Mouse (Mus musculus) midbrain, embryonic 13.5 days (tissue): ENCODE measurements around the gene Klk8. TPM values are rescaled to one million over a fixed set of nuclear protein-coding genes. Genes with fewer than 3 reads are reported as not detected.

Experiments
- ATAC-seq: fragments of 200-750 bp; cut with Nextera tagmentation; 2 replicates; pipeline ENCODE4 v1.8.0; 2017; ENCODE audit warnings: mild to moderate bottlenecking, moderate TSS enrichment, moderate library complexity
- H3K27ac ChIP-seq: fragments of 300-500 bp; sonication (generic); 2 replicates; pipeline ENCODE4 v1.5.1; 2015; ENCODE audit warnings: inconsistent platforms, mild to moderate bottlenecking, moderate library complexity
- H3K27me3 ChIP-seq: fragments of 300-500 bp; sonication (generic); 2 replicates; pipeline ENCODE4 v1.6.1; 2015; ENCODE audit warnings: mild to moderate bottlenecking, inconsistent platforms
- H3K36me3 ChIP-seq: fragments of 300-500 bp; sonication (generic); 2 replicates; pipeline ENCODE4 v1.6.1; 2015; ENCODE audit warnings: mild to moderate bottlenecking, inconsistent platforms
- H3K4me1 ChIP-seq: fragments of 300-500 bp; sonication (generic); replicated peaks from 2 replicates; pipeline ENCODE4 v1.6.1; 2015; ENCODE audit warnings: inconsistent platforms
- H3K4me2 ChIP-seq: fragments of 300-500 bp; sonication (generic); replicated peaks from 2 replicates; pipeline ENCODE4 v1.6.1; 2015; ENCODE audit warnings: moderate library complexity, mild to moderate bottlenecking, inconsistent platforms
- H3K4me3 ChIP-seq: fragments of 300-500 bp; sonication (generic); replicated peaks from 2 replicates; pipeline ENCODE4 v1.5.1; 2015; ENCODE audit warnings: mild to moderate bottlenecking, inconsistent platforms
- H3K9ac ChIP-seq: fragments of 300-500 bp; sonication (generic); replicated peaks from 2 replicates; pipeline ENCODE4 v1.6.1; 2015; ENCODE audit warnings: mild to moderate bottlenecking, inconsistent platforms
- H3K9me3 ChIP-seq: fragments of 300-500 bp; sonication (generic); 2 replicates; pipeline ENCODE4 v1.6.1; 2016; ENCODE audit warnings: mild to moderate bottlenecking, inconsistent platforms
- WGBS: fragments of 180-500 bp; shearing (Covaris S2); methylation state at CpG from one replicate; pipeline ENCODE4 v1.1.7; 2015; 5-methylcytosine and 5-hydroxymethylcytosine counted together
- polyA plus RNA-seq: library from polyadenylated mRNA; unstranded; fragments of >200 nt; fragmentation: Nextera tagmentation; extraction: Ambion mirVana; gene quantifications from 2 replicates; pipeline ENCODE4 v1.2.1, GENCODE M21; 2015

Klk8 gene
- polyA plus RNA-seq, 1 experiment from 2014 or later, result 4.9 TPM

DNA sequence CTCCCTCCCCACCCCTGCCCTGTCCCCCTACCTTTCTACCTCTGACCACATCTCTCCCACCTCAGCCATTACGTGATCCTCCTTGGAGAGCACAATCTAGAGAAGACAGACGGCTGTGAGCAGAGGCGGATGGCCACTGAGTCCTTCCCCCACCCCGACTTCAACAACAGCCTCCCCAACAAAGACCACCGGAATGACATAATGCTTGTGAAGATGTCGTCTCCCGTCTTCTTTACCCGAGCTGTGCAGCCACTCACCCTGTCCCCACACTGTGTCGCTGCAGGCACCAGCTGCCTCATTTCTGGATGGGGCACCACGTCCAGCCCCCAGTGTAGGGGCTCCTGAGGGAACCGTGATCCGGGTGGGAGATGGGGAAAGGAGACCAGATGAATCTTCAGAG is 20.0 kb upstream of the Klk8 start:
- H3K36me3 ChIP-seq, result no peaks in the 10 kb centered on the region
- H3K4me1 ChIP-seq, result peaks cover 7% of the 10 kb centered on the region
- H3K9ac ChIP-seq, result no peak overlapping the region
- WGBS, result 93% methylated on average over 12 of the region's 12 CpGs
- no peak overlapping the region for H3K27ac ChIP-seq
- H3K9me3 ChIP-seq, result no peaks in the 10 kb centered on the region
- H3K4me3 ChIP-seq, result no peak overlapping the region
- ATAC-seq, result no peak
- no peaks in the 10 kb centered on the region for H3K27me3 ChIP-seq
- H3K4me2 ChIP-seq, result no peak overlapping the region

DNA sequence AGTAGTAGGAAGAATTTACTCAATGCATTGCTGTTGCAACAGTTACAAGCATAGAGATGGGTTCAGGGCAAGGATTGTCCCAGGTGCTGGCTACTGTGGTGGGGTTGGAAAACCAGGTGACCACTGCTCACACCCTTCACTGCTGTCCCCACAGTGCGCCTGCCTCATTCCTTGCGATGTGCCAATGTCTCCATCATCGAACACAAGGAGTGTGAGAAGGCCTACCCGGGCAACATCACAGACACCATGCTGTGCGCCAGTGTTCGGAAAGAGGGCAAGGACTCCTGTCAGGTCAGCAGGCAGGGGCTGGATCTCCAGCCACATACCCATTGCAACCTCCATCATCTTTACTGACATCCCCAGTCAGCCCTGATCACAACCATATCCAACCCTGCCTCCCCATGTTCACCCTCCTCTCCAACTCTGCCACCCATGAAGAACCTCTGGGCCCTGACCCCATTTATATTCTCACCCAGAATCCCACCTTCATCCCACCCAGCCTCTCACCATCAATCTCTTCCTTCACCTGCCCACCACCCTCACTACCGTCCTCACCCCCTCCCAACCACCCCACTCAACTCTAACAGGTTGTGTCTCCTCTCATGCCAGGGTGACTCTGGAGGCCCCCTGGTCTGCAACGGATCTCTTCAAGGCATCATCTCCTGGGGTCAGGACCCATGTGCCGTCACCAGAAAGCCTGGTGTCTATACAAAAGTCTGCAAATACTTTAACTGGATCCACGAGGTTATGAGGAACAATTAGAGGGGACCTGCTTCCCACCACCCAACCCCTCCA is 19.0 kb upstream of the Klk8 start:
- WGBS, result 87% methylated on average over 10 of the region's 10 CpGs
- H3K9ac ChIP-seq, result no peak overlapping the region
- H3K4me2 ChIP-seq, result no peak overlapping the region
- H3K27me3 ChIP-seq, result peaks cover 5% of the 10 kb centered on the region
- H3K9me3 ChIP-seq, result no peaks in the 10 kb centered on the region
- no peak overlapping the region for H3K4me3 ChIP-seq
- H3K36me3 ChIP-seq, result no peaks in the 10 kb centered on the region
- ATAC-seq, result no peak
- no peak overlapping the region for H3K27ac ChIP-seq
- H3K4me1 ChIP-seq, result peaks cover 12% of the 10 kb centered on the region

DNA sequence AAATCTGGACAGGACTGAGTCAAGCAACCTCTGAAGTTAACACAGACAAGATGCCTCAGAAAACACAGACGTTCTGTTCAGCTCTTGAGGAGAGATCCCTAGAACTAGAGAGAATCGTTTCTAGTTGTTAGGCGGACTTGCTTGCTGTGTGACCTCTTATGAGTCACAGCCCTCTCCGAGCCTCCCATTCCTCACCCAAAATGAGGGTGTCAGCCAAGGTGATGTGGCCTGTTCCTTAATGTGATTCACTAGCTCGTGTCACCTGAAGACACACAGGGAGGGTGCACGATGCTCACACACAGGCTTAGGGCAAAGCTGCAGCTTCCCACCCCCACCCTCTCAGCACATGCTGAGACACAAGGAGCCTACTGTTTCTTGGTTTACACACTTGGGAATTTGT is 17.1 kb upstream of the Klk8 start:
- no peak for ATAC-seq
- Histone ChIP-seq H3K4me1 (peaks cover 7% of the 10 kb centered on the region), H3K27ac (no peak overlapping the region), H3K9ac (no peak overlapping the region), H3K4me3 (no peak overlapping the region), H3K9me3 (no peaks in the 10 kb centered on the region), H3K4me2 (no peak overlapping the region), H3K27me3 (peaks cover 7% of the 10 kb centered on the region), H3K36me3 (no peaks in the 10 kb centered on the region)
- WGBS, result 74% methylated on average over 6 of the region's 6 CpGs

DNA sequence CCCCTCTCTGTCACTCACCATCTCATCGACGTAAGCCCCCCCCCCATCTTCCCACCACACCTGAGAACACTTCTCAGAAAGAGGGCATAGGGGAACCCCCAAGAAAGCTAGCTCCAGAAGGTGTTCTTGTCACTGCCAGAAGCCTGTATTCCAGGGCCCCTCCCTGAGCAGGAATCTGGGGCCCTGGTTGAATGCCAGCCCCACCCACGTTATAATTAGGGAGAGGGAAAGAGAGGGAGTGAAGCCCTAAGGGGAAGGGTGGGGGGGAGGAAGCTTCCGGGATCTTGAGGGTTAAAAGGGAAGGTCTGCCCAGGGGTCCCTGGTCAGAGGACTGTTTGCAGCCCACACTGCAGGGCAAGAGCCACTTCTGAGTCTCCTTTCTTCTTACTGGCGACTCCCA is 16.6 kb upstream of the Klk8 start, which contains the start of gene Klk10:
Klk10 (plus strand) TSS at position 290 of the 400 bp plus-strand sequence.
- no peak within 1 kb of the TSS for H3K4me3 ChIP-seq
- no peak for ATAC-seq
- H3K27ac ChIP-seq, result no peak within 1 kb of the TSS
- no peak within 1 kb of the TSS for H3K9ac ChIP-seq
- peaks cover 7% of the 10 kb centered on the region for H3K27me3 ChIP-seq
- no peak within 1 kb of the TSS for H3K4me2 ChIP-seq
- H3K36me3 ChIP-seq, result no peaks in the 10 kb centered on the region
- 52% methylated on average over 5 of the region's 5 CpGs for WGBS
- no peaks in the 10 kb centered on the region for H3K9me3 ChIP-seq
- peaks cover 7% of the 10 kb centered on the region for H3K4me1 ChIP-seq

DNA sequence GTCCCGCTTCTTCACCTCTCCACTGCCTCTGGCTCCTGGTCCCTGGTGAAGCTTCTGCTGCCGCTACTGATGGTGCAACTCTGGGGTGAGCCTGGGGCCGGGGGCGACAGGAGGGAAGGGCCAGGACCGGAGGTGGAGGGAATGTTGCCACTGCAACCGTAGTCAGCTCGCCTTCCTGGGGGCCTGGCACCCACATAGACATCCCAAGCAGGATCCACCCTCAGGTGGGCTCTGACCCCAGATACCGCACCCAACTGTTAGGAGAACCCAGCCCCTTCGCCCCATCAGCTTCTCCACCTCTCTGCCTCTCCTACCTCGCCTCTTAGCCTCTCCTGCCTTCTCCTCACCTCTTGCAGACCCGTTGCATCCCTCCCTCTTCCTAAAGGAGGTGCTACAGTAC is 15.8 kb upstream of the Klk8 start:
- Histone ChIP-seq H3K27ac (no peak overlapping the region), H3K9ac (no peak overlapping the region), H3K27me3 (peaks cover 7% of the 10 kb centered on the region), H3K4me2 (no peak overlapping the region), H3K4me3 (no peak overlapping the region), H3K36me3 (no peaks in the 10 kb centered on the region), H3K4me1 (peaks cover 7% of the 10 kb centered on the region), H3K9me3 (no peaks in the 10 kb centered on the region)
- no peak for ATAC-seq
- 90% methylated on average over 11 of the region's 11 CpGs for WGBS

DNA sequence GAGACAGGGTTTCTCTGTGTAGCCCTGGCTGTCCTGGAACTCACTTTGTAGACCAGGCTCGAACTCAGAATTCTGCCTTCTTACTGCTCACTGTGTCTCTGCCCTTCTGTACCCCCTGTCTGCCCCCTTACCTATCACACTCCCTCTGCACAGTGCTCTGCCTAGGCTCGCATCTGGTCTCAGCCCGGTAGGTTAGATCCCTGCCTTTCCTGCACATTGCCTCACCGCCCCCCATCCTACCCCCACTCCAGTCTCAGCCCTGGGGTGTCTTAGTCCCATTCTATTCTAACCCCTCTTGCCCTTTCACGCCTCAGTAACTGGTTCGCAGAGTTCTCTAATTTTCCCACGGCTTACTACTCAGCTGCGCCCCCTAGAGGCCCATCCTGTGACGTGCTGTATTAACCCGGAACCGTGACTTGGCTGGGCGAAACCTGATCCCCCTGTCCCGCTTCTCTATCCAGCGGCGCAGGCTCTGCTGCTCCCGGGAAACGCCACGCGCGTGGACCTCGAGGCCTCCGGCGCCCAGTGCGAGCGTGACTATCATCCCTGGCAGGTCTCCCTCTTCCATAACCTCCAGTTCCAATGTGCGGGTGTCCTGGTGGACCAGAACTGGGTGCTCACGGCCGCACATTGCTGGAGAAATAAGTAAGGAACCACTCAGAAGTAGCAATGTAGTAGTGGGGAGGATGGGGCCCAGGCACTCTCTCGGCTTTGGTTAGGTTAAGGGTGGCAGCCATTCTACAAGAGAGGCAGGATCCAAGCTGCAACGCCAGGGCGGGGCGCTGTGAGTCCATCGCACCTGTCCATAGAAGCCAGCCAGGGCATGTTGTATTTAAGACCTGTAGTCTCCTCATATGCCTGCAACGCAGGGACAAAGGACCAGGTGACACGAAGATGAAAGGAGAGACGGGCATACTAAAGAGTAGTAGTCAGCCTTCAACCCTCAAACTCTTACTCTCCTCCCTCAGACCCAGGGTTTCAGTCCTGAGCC is 14.8 kb upstream of the Klk8 start:
- 7% methylated on average over 36 of the region's 36 CpGs for WGBS
- Histone ChIP-seq H3K4me2 (peak overlapping the region; percentile 61), H3K4me3 (peak overlapping the region; percentile 36), H3K4me1 (peaks cover 7% of the 10 kb centered on the region), H3K27ac (no peak overlapping the region), H3K9ac (peak overlapping the region; percentile 56; the same call in 1 of the 2 replicates), H3K9me3 (no peaks in the 10 kb centered on the region), H3K36me3 (no peaks in the 10 kb centered on the region), H3K27me3 (peaks cover 7% of the 10 kb centered on the region)
- peak; percentile 70 for ATAC-seq

DNA sequence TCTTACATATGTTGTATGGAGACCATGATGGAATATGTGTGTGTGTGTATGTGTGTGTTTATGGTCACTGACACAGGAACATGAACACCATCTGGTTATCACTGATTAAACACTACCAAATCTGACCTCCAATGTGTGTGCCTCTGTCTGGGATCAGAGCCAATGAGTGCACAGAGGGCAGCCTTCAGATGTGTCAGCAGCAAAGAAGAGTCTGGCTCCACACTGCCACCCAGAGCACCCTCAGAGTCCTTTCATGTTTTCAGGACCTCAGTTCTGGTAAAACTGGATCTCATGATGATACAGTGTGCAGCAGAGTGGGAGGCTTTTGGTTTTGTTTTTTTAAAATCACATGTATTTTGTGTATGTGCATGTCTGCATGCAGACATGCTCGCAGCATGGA is 12.1 kb upstream of the Klk8 start:
- ATAC-seq, result no peak
- WGBS, result 77% methylated on average over 1 of the region's 1 CpGs
- H3K4me1 ChIP-seq, result peaks cover 7% of the 10 kb centered on the region

DNA sequence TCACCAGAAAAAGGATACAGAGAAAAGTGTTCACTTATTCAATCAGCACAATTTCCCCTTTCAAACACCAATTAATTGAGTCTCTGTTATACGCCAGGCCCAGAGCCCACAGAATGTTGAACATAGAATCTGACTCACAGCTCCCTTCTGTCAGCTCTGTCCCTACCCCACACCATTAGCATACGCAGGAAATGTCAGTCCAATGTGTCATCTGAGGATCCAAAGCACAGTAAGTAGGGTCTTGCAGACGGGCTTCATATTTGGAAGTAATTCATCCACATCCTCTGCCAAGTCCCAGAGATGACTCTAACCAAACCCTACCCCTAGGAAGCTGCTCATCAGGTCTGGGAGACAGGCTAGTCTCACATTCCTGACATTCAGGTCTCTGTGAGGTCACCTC is 9.3 kb upstream of the Klk8 start:
- no peak overlapping the region for H3K27ac ChIP-seq
- H3K4me1 ChIP-seq, result no peaks in the 10 kb centered on the region
- peaks cover 5% of the 10 kb centered on the region for H3K27me3 ChIP-seq
- ATAC-seq, result no peak
- WGBS, result 81% methylated on average over 3 of the region's 3 CpGs
- H3K4me3 ChIP-seq, result no peak overlapping the region
- H3K9me3 ChIP-seq, result no peaks in the 10 kb centered on the region
- no peak overlapping the region for H3K4me2 ChIP-seq
- no peaks in the 10 kb centered on the region for H3K36me3 ChIP-seq
- no peak overlapping the region for H3K9ac ChIP-seq

More for the DNA sequence above, 12.1 kb upstream of the Klk8 start:
- H3K4me2 ChIP-seq, result no peak overlapping the region
- H3K4me3 ChIP-seq, result no peak overlapping the region
- peaks cover 7% of the 10 kb centered on the region for H3K27me3 ChIP-seq
- H3K36me3 ChIP-seq, result no peaks in the 10 kb centered on the region
- H3K9me3 ChIP-seq, result no peaks in the 10 kb centered on the region
- no peak overlapping the region for H3K27ac ChIP-seq
- H3K9ac ChIP-seq, result no peak overlapping the region

DNA sequence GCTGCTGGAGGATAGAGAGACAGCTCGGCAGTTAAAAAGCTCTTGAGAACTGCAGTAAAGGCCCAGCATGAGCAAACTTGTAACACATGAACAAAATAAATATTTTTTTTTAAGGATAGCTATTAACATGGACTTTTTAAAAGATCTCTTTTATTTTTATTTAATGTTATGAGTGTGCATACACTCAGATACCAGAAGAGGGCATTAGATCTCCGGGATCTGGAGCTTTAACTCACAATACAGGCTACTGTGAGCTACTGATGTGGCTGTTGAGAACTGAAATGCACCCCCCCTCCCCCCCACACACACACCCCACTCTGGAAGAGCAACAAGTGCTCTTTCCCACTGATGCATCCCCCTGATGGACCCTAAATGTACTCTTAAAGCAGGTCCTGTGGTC is 8.1 kb upstream of the Klk8 start:
- no peak overlapping the region for H3K4me2 ChIP-seq
- H3K4me3 ChIP-seq, result no peak overlapping the region
- no peak for ATAC-seq
- no peaks in the 10 kb centered on the region for H3K36me3 ChIP-seq
- no peaks in the 10 kb centered on the region for H3K4me1 ChIP-seq
- WGBS, result 71% methylated on average over 2 of the region's 2 CpGs
- H3K27me3 ChIP-seq, result no peaks in the 10 kb centered on the region; the same call in 1 of the 2 replicates
- no peak overlapping the region for H3K27ac ChIP-seq
- H3K9ac ChIP-seq, result no peak overlapping the region
- H3K9me3 ChIP-seq, result no peaks in the 10 kb centered on the region

DNA sequence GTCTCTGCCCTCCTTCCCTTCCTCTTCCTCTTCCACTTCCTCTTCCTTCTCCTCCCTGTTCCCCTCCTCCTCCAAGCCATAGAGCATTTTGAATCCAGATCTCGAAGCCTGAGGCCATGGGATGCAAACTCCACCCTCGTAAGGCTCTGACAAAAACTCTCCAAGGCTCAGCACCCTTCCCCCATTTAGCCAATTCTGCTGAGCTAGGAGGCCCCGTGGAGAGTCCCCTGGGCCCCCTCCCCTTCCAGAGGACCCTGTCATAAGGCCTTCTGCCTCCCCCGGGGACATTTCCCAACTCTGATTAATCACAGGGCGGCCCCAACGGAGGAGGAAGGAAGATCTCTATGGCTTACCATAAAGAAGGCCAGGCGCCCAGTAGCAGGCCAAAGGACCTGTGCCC is 5.8 kb upstream of the Klk8 start, which contains the start of gene Klk9:
Klk9 (plus strand) TSS at position 301 of the 400 bp plus-strand sequence.
- no peak within 1 kb of the TSS for H3K4me2 ChIP-seq
- 83% methylated on average over 7 of the region's 7 CpGs for WGBS

DNA sequence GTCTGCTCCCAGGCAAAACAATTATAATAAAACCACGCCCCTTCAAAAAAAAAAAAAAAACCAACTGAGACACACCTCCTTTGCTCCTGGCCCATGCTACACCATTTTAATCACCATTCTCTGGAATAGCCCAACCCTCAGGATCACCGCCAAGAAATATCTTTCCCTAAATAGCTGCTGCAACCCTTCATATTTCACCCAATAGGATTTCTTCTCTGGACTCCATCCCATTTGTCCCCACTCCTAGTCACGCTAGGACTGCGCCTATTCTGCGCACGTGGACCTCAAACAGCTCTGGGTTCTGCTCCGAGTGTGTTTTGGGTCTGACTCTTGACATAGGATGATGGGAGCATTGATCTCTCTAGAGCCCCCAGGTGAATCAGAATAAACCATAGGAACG is 1.0 kb upstream of the Klk8 start:
- 9% methylated on average over 8 of the region's 8 CpGs for WGBS
- Histone ChIP-seq H3K27ac (no peak overlapping the region), H3K27me3 (peaks cover 45% of the 10 kb centered on the region), H3K4me2 (peak overlapping the region; percentile 78), H3K36me3 (no peaks in the 10 kb centered on the region), H3K4me3 (peak overlapping the region; percentile 49), H3K9me3 (no peaks in the 10 kb centered on the region), H3K4me1 (peaks cover 17% of the 10 kb centered on the region), H3K9ac (0 out of 2 replicates have a peak overlapping the region, but pooled peaks have one; percentile 51)
- ATAC-seq, result 0 out of 2 replicates have a peak, but pooled peaks have one; percentile 3

More for the DNA sequence above, 5.8 kb upstream of the Klk8 start, which contains the start of gene Klk9:
- H3K36me3 ChIP-seq, result no peaks in the 10 kb centered on the region
- H3K4me1 ChIP-seq, result peaks cover 8% of the 10 kb centered on the region
- H3K4me3 ChIP-seq, result no peak within 1 kb of the TSS
- no peak within 1 kb of the TSS for H3K27ac ChIP-seq
- ATAC-seq, result no peak
- H3K9me3 ChIP-seq, result no peaks in the 10 kb centered on the region
- peaks cover 20% of the 10 kb centered on the region for H3K27me3 ChIP-seq
- H3K9ac ChIP-seq, result no peak within 1 kb of the TSS
